Mouse (Mus musculus) bone marrow, adult 2 months (tissue): ENCODE measurements around the gene Krtap3-3.
A peak's percentile ranks its signal among the peaks of the same experiment; 100 is the strongest.

ENCODE experiments used
- CTCF ChIP-seq: fragments of 200-500 bp; IDR thresholded peaks from 2 replicates; pipeline ENCODE4 v1.5.1; 2011; ENCODE audit warnings: low read length, control low read depth; ENCODE audit not compliant: control insufficient read depth, insufficient read depth
- POLR2A ChIP-seq: fragments of 200-500 bp; IDR thresholded peaks from 2 replicates; pipeline ENCODE4 v1.6.1; 2011; ENCODE audit warnings: low read depth, mild to moderate bottlenecking, control low read depth, low read length, borderline replicate concordance; ENCODE audit not compliant: control insufficient read depth

DNA sequence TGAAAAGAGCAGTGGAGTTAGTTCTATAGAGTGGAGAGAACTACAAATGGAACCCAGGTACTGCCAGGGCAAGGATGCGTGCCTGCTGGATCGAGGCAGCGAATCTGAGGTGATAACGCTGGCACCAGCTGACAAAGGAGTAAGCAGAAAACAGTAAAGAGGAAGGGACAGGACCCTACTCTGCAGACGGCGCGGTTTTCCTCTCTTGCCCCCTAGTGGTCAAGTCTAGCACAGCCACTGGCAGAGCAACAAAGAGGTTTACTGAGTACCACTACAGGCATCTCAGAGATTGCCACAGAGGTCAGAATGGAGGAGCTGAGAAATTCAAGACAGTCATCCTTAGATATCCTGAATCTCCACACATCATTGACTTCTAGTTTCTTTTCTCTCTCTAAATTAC lies 23.4 kb upstream of the Krtap3-3 start:
- peak; percentile 45; the same call in 1 of the 2 replicates for TF ChIP-seq CTCF
- TF ChIP-seq POLR2A = no peak
